Mouse (Mus musculus) bone marrow macrophage, adult 2 months (primary cell): ENCODE measurements at regions not wholly inside any gene's neighbourhood (a gene's known extent, or its start where the extent isn't known, plus 50 kb on each side); places are given as distances from the start of the nearest gene placed in this dataset.

Source experiments
- CTCF ChIP-seq: IDR thresholded peaks from 2 replicates; pipeline ENCODE4 v1.5.1; 2012; ENCODE audit warnings: low read depth, mild to moderate bottlenecking, low read length, moderate library complexity
- POLR2A ChIP-seq: IDR thresholded peaks from 2 replicates; pipeline ENCODE4 v1.6.1; 2012; ENCODE audit warnings: mild to moderate bottlenecking, low read depth, low read length, borderline replicate concordance

DNA sequence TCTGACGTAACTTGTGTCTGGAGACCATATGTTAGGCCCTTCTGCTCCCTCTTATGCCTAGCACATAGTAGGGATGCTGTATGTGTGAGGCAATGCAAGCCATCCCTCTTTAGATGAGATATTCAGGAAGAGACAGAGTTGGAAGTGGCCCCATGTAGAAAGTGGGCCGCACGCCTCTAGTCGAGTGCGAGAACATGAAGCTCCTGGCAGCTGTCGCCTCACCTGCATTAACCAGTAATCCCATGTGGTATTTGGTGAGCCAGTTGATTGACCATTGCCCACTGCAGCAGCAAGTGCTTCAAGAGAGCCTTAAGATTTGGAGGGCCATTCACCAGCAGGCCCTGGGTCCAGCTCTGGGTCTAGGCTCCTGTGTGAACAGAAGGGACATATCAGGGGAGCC is 71.2 kb upstream of the Otos start:
- TF ChIP-seq CTCF (no peak), POLR2A (no peak)
